Mouse (Mus musculus): Measurements from ENCODE around the gene Atp2c2. TPM values are rescaled to one million over a fixed set of nuclear protein-coding genes. Genes with fewer than 3 reads are reported as not detected.
A peak's percentile ranks its signal among the peaks of the same experiment; 100 is the strongest.

The Atp2c2 gene
- polyA plus RNA-seq, 1 experiment from 2014 or later, result 0.27 TPM

GRCm38 (mm10) chr8:119765311-119765710, 65.5 kb downstream of the Atp2c2 start:
- no peak for ATAC-seq (ENCODE audit: low read depth)
- 70% methylated on average over 10 of the region's 10 CpGs for WGBS (ENCODE audit: insufficient replicate concordance)
- Histone ChIP-seq H3K4me1 (ENCODE audit: control insufficient read depth, low read depth, low read length) (peaks cover 6% of the 10 kb centered on the region), H3K27me3 (ENCODE audit: control insufficient read depth, insufficient read depth, low read depth, low read length) (no peaks in the 10 kb centered on the region), H3K4me3 (ENCODE audit: low read depth, low read length) (no peak overlapping the region), H3K27ac (ENCODE audit: low read length) (no peak overlapping the region), H3K9me3 (replicated peaks; ENCODE audit: control insufficient read depth, low read length) (no peaks in the 10 kb centered on the region), H3K36me3 (ENCODE audit: control insufficient read depth, insufficient read depth) (no peaks in the 10 kb centered on the region; the same call in 1 of the 2 replicates), H3K4me2 (ENCODE audit: low read depth, low read length) (no peak overlapping the region), H3K9ac (ENCODE audit: low read depth, low read length) (no peak overlapping the region)

DNA sequence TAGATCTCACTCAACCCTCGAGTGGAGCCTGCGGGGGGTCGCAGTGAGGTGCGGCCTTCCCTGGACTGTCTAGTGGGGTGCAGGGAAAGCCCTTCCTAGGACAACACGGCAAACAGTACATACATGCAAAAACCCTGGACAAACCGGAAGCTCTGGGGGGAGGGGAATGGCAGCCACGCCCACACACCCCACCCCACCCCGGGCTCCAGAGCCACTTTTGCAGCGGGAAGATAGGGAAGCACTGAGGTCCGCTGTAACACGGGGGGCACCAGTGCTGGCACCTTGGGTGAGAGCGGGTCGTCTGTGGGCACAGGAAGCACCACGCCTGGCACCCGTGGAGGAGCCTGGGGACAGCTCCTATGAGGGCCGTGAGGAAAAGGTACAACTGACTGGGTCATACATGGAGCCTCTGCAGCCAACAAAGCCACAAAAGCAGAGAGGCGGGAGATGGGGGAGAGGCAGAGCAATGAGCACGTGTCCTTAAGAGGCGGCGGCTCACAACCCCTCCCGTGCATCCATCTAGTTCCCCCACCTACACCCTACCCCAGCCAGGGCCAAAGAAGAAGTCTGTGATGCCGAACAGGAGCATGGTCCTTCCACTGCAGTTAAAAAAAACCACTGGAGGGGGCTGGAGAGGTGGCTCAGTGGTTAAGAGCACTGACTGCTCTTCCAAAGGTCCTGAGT, 66.1 kb downstream of the Atp2c2 start:
- no peaks in the 10 kb centered on the region for H3K27me3 ChIP-seq (ENCODE audit: control insufficient read depth, insufficient read depth, low read depth, low read length)
- 41% methylated on average over 22 of the region's 22 CpGs for WGBS (ENCODE audit: insufficient replicate concordance)
- peaks cover 6% of the 10 kb centered on the region for H3K4me1 ChIP-seq (ENCODE audit: control insufficient read depth, low read depth, low read length)
- no peak overlapping the region for H3K4me3 ChIP-seq (ENCODE audit: low read depth, low read length)
- H3K9me3 ChIP-seq (replicated peaks; ENCODE audit: control insufficient read depth, low read length), result no peaks in the 10 kb centered on the region
- peak; percentile 47; the same call in 1 of the 2 replicates for ATAC-seq (ENCODE audit: low read depth)
- no peaks in the 10 kb centered on the region; the same call in 1 of the 2 replicates for H3K36me3 ChIP-seq (ENCODE audit: control insufficient read depth, insufficient read depth)
- H3K27ac ChIP-seq (ENCODE audit: low read length), result no peak overlapping the region
- H3K9ac ChIP-seq (ENCODE audit: low read depth, low read length), result no peak overlapping the region
- peak overlapping the region; percentile 17; the same call in 1 of the 2 replicates for H3K4me2 ChIP-seq (ENCODE audit: low read depth, low read length)

DNA sequence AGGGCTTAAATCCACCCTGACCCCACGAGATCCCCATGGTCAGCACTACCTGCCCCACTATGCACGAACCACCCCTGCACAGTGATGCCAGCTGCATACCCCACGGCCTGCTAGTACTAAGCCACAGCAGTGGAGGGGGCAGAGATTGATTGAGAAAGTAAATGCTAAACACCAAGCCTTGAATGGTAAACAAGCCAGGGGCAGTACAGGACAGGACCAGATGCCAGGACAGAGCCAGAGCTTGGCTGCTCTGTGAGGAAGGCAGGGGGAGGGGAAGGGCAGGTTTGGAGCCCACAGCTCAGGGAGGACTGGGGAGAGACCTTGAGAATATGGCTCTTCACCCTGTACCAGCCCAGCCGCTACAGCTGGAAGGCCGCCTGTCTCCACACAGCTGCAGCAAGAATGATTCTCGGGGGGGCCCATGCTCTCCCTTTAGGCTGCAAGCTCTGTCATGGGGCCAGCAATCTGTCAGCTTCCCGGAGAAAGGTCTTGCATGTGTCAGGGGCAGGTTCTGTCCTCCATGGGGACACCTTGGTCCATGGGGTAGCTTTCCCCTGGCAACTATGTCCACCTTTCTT, 76.9 kb downstream of the Atp2c2 start:
- ATAC-seq (ENCODE audit: low read depth), result no peak
- H3K9ac ChIP-seq (ENCODE audit: low read depth, low read length), result no peak overlapping the region
- WGBS (ENCODE audit: insufficient replicate concordance), result 66% methylated on average over 7 of the region's 7 CpGs
- no peak overlapping the region for H3K4me3 ChIP-seq (ENCODE audit: low read depth, low read length)
- H3K9me3 ChIP-seq (replicated peaks; ENCODE audit: control insufficient read depth, low read length), result no peaks in the 10 kb centered on the region
- no peak overlapping the region for H3K4me2 ChIP-seq (ENCODE audit: low read depth, low read length)
- no peaks in the 10 kb centered on the region for H3K36me3 ChIP-seq (ENCODE audit: control insufficient read depth, insufficient read depth)
- no peak overlapping the region for H3K27ac ChIP-seq (ENCODE audit: low read length)
- peaks cover 16% of the 10 kb centered on the region for H3K4me1 ChIP-seq (ENCODE audit: control insufficient read depth, low read depth, low read length)
- H3K27me3 ChIP-seq (ENCODE audit: control insufficient read depth, insufficient read depth, low read depth, low read length), result no peaks in the 10 kb centered on the region

GRCm38 (mm10) chr8:119777765-119778164, 78.0 kb downstream of the Atp2c2 start:
- 20% methylated on average over 7 of the region's 7 CpGs for WGBS (ENCODE audit: insufficient replicate concordance)
- no peaks in the 10 kb centered on the region for H3K27me3 ChIP-seq (ENCODE audit: control insufficient read depth, insufficient read depth, low read depth, low read length)
- H3K4me1 ChIP-seq (ENCODE audit: control insufficient read depth, low read depth, low read length), result peaks cover 16% of the 10 kb centered on the region
- H3K36me3 ChIP-seq (ENCODE audit: control insufficient read depth, insufficient read depth), result no peaks in the 10 kb centered on the region
- H3K4me3 ChIP-seq (ENCODE audit: low read depth, low read length), result peak overlapping the region; percentile 70
- peak overlapping the region; percentile 78 for H3K9ac ChIP-seq (ENCODE audit: low read depth, low read length)
- no peaks in the 10 kb centered on the region for H3K9me3 ChIP-seq (replicated peaks; ENCODE audit: control insufficient read depth, low read length)
- peak overlapping the region; percentile 52; the same call in 1 of the 2 replicates for H3K27ac ChIP-seq (ENCODE audit: low read length)
- peak; percentile 2 for ATAC-seq (ENCODE audit: low read depth)
- peak overlapping the region; percentile 96 for H3K4me2 ChIP-seq (ENCODE audit: low read depth, low read length)

DNA sequence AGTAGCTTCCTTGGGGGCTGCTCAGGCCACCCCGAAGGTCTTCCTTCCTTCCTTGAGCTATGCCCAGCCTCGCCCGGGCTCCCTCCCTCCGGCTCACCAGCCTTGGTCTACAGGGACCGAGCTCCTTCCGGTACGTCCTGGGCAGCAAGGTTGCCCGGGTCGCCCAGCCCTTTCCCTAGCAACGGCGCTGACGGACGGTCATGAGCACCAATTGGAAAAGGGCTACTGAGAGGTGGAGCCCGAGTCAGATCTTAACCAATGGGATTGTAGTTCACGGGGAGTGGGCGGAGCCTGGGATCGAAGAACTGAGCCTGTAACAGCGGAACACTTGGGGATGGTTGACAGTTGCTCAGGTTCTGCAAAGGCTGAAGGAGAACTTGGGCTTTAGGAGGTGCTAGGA, 78.5 kb downstream of the Atp2c2 start, which contains the start of gene Tldc1:
Gene Tldc1 (minus strand): TSS at position 154 of the 400 bp plus-strand sequence.
- H3K9ac ChIP-seq (ENCODE audit: low read depth, low read length), result peak within 1 kb of the TSS; percentile 78
- peak within 1 kb of the TSS; percentile 96 for H3K4me2 ChIP-seq (ENCODE audit: low read depth, low read length)
- peak; percentile 98 for ATAC-seq (ENCODE audit: low read depth)
- peak within 1 kb of the TSS; percentile 70 for H3K4me3 ChIP-seq (ENCODE audit: low read depth, low read length)
- H3K36me3 ChIP-seq (ENCODE audit: control insufficient read depth, insufficient read depth), result no peaks in the 10 kb centered on the region
- peak within 1 kb of the TSS; percentile 53 for H3K27ac ChIP-seq (ENCODE audit: low read length)
- H3K4me1 ChIP-seq (ENCODE audit: control insufficient read depth, low read depth, low read length), result peaks cover 16% of the 10 kb centered on the region
- no peaks in the 10 kb centered on the region for H3K27me3 ChIP-seq (ENCODE audit: control insufficient read depth, insufficient read depth, low read depth, low read length)
- no peaks in the 10 kb centered on the region for H3K9me3 ChIP-seq (replicated peaks; ENCODE audit: control insufficient read depth, low read length)
- under 1% methylated on average over 18 of the region's 18 CpGs for WGBS (ENCODE audit: insufficient replicate concordance)

DNA sequence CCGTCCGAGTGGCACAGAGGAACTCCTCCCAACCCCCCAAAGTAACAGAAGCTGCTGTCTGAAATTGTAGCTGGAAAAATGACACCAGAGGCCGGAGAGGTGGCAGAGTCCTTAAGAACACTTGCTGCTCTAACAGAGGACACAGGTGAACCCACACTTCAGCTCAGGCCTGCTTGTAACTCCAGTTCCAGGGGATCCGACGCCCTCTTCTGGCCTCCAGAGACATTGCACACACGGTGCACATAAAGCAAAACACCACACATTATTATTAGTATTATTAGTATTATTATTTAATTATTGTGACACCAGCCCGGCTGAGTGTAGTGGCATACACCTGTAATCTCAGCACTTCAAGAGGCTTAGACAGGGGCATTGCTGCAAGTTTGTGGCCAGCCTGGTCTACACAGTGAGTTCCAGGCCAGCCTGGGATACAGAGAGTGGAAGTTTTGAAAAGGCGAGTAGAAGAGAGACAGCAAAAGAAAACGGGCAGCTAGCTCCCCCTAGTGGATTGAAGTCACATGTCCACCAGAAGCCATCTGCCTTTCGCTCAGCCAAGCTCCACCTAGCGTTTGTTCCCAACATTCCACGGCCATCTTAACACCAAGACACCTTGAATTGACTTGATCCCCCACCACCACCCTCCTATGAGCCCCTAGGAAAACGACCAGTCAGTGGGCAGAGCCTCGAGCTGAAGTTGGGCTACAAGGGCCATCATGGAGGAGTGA, 79.4 kb downstream of the Atp2c2 start:
- no peaks in the 10 kb centered on the region for H3K9me3 ChIP-seq (replicated peaks; ENCODE audit: control insufficient read depth, low read length)
- ATAC-seq (ENCODE audit: low read depth), result no peak
- H3K27me3 ChIP-seq (ENCODE audit: control insufficient read depth, insufficient read depth, low read depth, low read length), result no peaks in the 10 kb centered on the region
- no peaks in the 10 kb centered on the region for H3K36me3 ChIP-seq (ENCODE audit: control insufficient read depth, insufficient read depth)
- H3K4me2 ChIP-seq (ENCODE audit: low read depth, low read length), result peak overlapping the region; percentile 96
- peaks cover 16% of the 10 kb centered on the region for H3K4me1 ChIP-seq (ENCODE audit: control insufficient read depth, low read depth, low read length)
- H3K4me3 ChIP-seq (ENCODE audit: low read depth, low read length), result no peak overlapping the region
- no peak overlapping the region for H3K9ac ChIP-seq (ENCODE audit: low read depth, low read length)
- peak overlapping the region; percentile 53; the same call in 1 of the 2 replicates for H3K27ac ChIP-seq (ENCODE audit: low read length)
- 20% methylated on average over 14 of the region's 14 CpGs for WGBS (ENCODE audit: insufficient replicate concordance)

DNA sequence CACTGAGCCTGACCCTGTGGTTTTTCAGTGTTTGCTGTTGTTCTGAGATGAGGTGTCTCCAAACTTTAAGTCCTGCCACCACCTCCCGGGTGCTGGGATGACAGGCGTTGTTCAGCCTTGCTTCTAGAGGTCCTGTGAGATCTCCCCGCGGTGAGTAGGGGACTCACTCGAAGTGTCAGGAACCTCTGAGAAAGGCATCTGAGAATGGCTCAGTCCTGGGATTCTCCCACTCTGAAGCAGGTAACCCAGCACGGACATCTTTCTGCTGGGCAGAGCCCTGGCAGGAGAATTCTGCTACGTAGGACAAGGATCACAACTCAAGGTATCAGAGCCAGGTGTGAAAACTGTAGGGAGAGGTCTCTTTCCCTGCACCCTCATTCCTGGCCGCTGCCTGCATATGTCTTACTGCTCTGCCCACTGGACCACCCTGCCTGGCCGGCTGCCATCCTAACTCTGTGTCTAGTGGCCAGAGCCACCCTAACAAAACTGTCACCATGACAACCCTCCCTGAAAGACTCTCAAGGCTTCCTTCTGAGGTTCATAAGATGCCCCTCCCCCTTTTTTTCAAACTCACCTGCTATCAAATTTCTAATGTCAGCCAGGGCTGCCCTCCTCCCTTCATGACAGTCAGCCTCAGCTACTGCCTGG, 80.7 kb downstream of the Atp2c2 start:
- Histone ChIP-seq H3K4me3 (ENCODE audit: low read depth, low read length) (no peak overlapping the region), H3K9me3 (replicated peaks; ENCODE audit: control insufficient read depth, low read length) (no peaks in the 10 kb centered on the region), H3K36me3 (ENCODE audit: control insufficient read depth, insufficient read depth) (no peaks in the 10 kb centered on the region), H3K27ac (ENCODE audit: low read length) (no peak overlapping the region), H3K4me1 (ENCODE audit: control insufficient read depth, low read depth, low read length) (peaks cover 19% of the 10 kb centered on the region), H3K4me2 (ENCODE audit: low read depth, low read length) (no peak overlapping the region), H3K27me3 (ENCODE audit: control insufficient read depth, insufficient read depth, low read depth, low read length) (no peaks in the 10 kb centered on the region), H3K9ac (ENCODE audit: low read depth, low read length) (no peak overlapping the region)
- WGBS (ENCODE audit: insufficient replicate concordance), result 64% methylated on average over 9 of the region's 9 CpGs
- no peak for ATAC-seq (ENCODE audit: low read depth)

GRCm38 (mm10) chr8:119781086-119781840, 81.5 kb downstream of the Atp2c2 start:
- no peaks in the 10 kb centered on the region for H3K36me3 ChIP-seq (ENCODE audit: control insufficient read depth, insufficient read depth)
- no peaks in the 10 kb centered on the region for H3K27me3 ChIP-seq (ENCODE audit: control insufficient read depth, insufficient read depth, low read depth, low read length)
- WGBS (ENCODE audit: insufficient replicate concordance), result 49% methylated on average over 4 of the region's 4 CpGs
- no peak overlapping the region for H3K9ac ChIP-seq (ENCODE audit: low read depth, low read length)
- no peak overlapping the region for H3K4me3 ChIP-seq (ENCODE audit: low read depth, low read length)
- no peak overlapping the region for H3K4me2 ChIP-seq (ENCODE audit: low read depth, low read length)
- H3K27ac ChIP-seq (ENCODE audit: low read length), result no peak overlapping the region
- no peak for ATAC-seq (ENCODE audit: low read depth)
- no peaks in the 10 kb centered on the region for H3K9me3 ChIP-seq (replicated peaks; ENCODE audit: control insufficient read depth, low read length)
- peaks cover 19% of the 10 kb centered on the region for H3K4me1 ChIP-seq (ENCODE audit: control insufficient read depth, low read depth, low read length)
